Mouse (Mus musculus) cortical plate, adult 2 months (tissue): ENCODE measurements around the gene Ces3a. TPM values are rescaled to one million over a fixed set of nuclear protein-coding genes. Genes with fewer than 3 reads are reported as not detected.

Source experiments
- H3K27ac ChIP-seq: fragments of 200-500 bp; 2 replicates; pipeline ENCODE4 v1.5.1; 2012; ENCODE audit warnings: low read length, control low read depth, inconsistent platforms; ENCODE audit not compliant: insufficient read depth
- H3K4me1 ChIP-seq: fragments of 200-500 bp; 2 replicates; pipeline ENCODE4 v1.6.1; 2011; ENCODE audit warnings: low read length; ENCODE audit not compliant: control insufficient read depth, insufficient read depth
- H3K4me3 ChIP-seq: fragments of 200-500 bp; 2 replicates; pipeline ENCODE4 v1.5.1; 2011; ENCODE audit warnings: mild to moderate bottlenecking, low read length, control low read depth; ENCODE audit not compliant: insufficient read depth
- CTCF ChIP-seq: fragments of 200-500 bp; IDR thresholded peaks from 2 replicates; pipeline ENCODE4 v1.5.1; 2011; ENCODE audit warnings: mild to moderate bottlenecking, control low read depth, low read length; ENCODE audit not compliant: insufficient read depth; ENCODE audit errors: extremely low read depth
- POLR2A ChIP-seq: fragments of 200-500 bp; IDR thresholded peaks from 2 replicates; pipeline ENCODE4 v1.6.1; 2011; ENCODE audit warnings: mild to moderate bottlenecking, low read length, control low read depth; ENCODE audit not compliant: insufficient read depth; ENCODE audit errors: extremely low read depth
- polyA plus RNA-seq: library from polyadenylated mRNA; depleted of rRNA; stranded (reverse); fragments of >200 nt; gene quantifications from 2 replicates; pipeline ENCODE4 v1.2.3, GENCODE M21; 2012; rRNA removed

Gene Ces3a
- not detected in 2 replicates for polyA plus RNA-seq

GRCm38 (mm10) chr8:105048371-105048854 is at the start of gene Ces3a:
Gene Ces3a, plus strand, starts transcription at chr8:105048601.
- Histone ChIP-seq H3K4me3 (no peak within 1 kb of the TSS), H3K27ac (no peak within 1 kb of the TSS), H3K4me1 (no peaks in the 10 kb centered on the region)
- no peak for TF ChIP-seq CTCF
- TF ChIP-seq POLR2A, result no peak

- TF ChIP-seq POLR2A (no peak), CTCF (no peak)
- no peak overlapping the region for H3K4me3 ChIP-seq
These were observed 49.2 kb upstream of the Ces3a start for GRCm38 (mm10) chr8:104999183-104999582.

GRCm38 (mm10) chr8:105000586-105000985 is 47.8 kb upstream of the Ces3a start, which contains the start of gene Ces2h:
Gene Ces2h, plus strand, starts transcription at chr8:105000853.
- TF ChIP-seq POLR2A, result no peak
- no peak for TF ChIP-seq CTCF
- Histone ChIP-seq H3K4me1 (no peaks in the 10 kb centered on the region), H3K27ac (no peak within 1 kb of the TSS), H3K4me3 (no peak within 1 kb of the TSS)

More at GRCm38 (mm10) chr8:104999183-104999582, 49.2 kb upstream of the Ces3a start:
- Histone ChIP-seq H3K27ac (no peak overlapping the region), H3K4me1 (no peaks in the 10 kb centered on the region)

- no peak for TF ChIP-seq POLR2A
- TF ChIP-seq CTCF, result no peak
- H3K4me3 ChIP-seq, result no peak overlapping the region
- H3K4me1 ChIP-seq, result no peaks in the 10 kb centered on the region
- no peak overlapping the region for H3K27ac ChIP-seq
These were observed 38.4 kb upstream of the Ces3a start for GRCm38 (mm10) chr8:105010000-105010399.

GRCm38 (mm10) chr8:105011136-105011535 is 37.3 kb upstream of the Ces3a start:
- TF ChIP-seq POLR2A (no peak), CTCF (no peak)
- Histone ChIP-seq H3K27ac (no peak overlapping the region), H3K4me1 (no peaks in the 10 kb centered on the region), H3K4me3 (no peak overlapping the region)

- H3K27ac ChIP-seq, result no peak overlapping the region
- TF ChIP-seq CTCF, result no peak
These were observed 34.0 kb upstream of the Ces3a start for GRCm38 (mm10) chr8:105014391-105014790.

GRCm38 (mm10) chr8:105021954-105022353 is 26.4 kb upstream of the Ces3a start:
- no peaks in the 10 kb centered on the region for H3K4me1 ChIP-seq
- TF ChIP-seq POLR2A (no peak), CTCF (no peak)
- H3K4me3 ChIP-seq, result no peak overlapping the region
- no peak overlapping the region for H3K27ac ChIP-seq

More at GRCm38 (mm10) chr8:105014391-105014790, 34.0 kb upstream of the Ces3a start:
- H3K4me3 ChIP-seq, result no peak overlapping the region
- no peaks in the 10 kb centered on the region for H3K4me1 ChIP-seq

GRCm38 (mm10) chr8:105023087-105023486 is 25.3 kb upstream of the Ces3a start:
- H3K27ac ChIP-seq, result no peak overlapping the region
- H3K4me3 ChIP-seq, result no peak overlapping the region
- TF ChIP-seq CTCF (no peak), POLR2A (no peak)
- no peaks in the 10 kb centered on the region for H3K4me1 ChIP-seq

- TF ChIP-seq POLR2A (no peak), CTCF (no peak)
- no peaks in the 10 kb centered on the region for H3K4me1 ChIP-seq
- no peak overlapping the region for H3K27ac ChIP-seq
- no peak overlapping the region for H3K4me3 ChIP-seq
These were observed 23.4 kb upstream of the Ces3a start for GRCm38 (mm10) chr8:105025050-105025449.

GRCm38 (mm10) chr8:105043510-105043909 is 4.9 kb upstream of the Ces3a start:
- Histone ChIP-seq H3K4me1 (no peaks in the 10 kb centered on the region), H3K27ac (no peak overlapping the region), H3K4me3 (no peak overlapping the region)
- no peak for TF ChIP-seq POLR2A
- TF ChIP-seq CTCF, result no peak
